Mouse (Mus musculus) small intestine, adult 2 months (tissue): ENCODE results near the gene Dtnbp1. TPM values are rescaled to one million over a fixed set of nuclear protein-coding genes. Genes with fewer than 3 reads are reported as not detected.

ENCODE experiments used
- H3K27ac ChIP-seq: fragments of 200-500 bp; 2 replicates; pipeline ENCODE4 v1.5.1; 2012; ENCODE audit warnings: low read depth, low read length, control low read depth, inconsistent platforms; ENCODE audit not compliant: insufficient read depth
- H3K27me3 ChIP-seq: fragments of 200-500 bp; 2 replicates; pipeline ENCODE4 v1.6.1; 2012; ENCODE audit warnings: mild to moderate bottlenecking, moderate library complexity, low read length, inconsistent platforms; ENCODE audit not compliant: control insufficient read depth, insufficient read depth
- H3K36me3 ChIP-seq: fragments of 200-500 bp; 2 replicates; pipeline ENCODE4 v1.6.1; 2012; ENCODE audit warnings: mild to moderate bottlenecking, low read length, control low read depth, inconsistent platforms; ENCODE audit not compliant: control insufficient read depth, insufficient read depth
- H3K4me1 ChIP-seq: fragments of 200-500 bp; 2 replicates; pipeline ENCODE4 v1.6.1; 2012; ENCODE audit warnings: low read length, inconsistent platforms, mixed read lengths; ENCODE audit not compliant: control insufficient read depth, insufficient read depth, insufficient read length
- H3K4me3 ChIP-seq: fragments of 200-500 bp; 2 replicates; pipeline ENCODE4 v1.5.1; 2012; ENCODE audit warnings: low read depth, mild to moderate bottlenecking, control low read depth, inconsistent platforms, low read length, moderate library complexity
- CTCF ChIP-seq: fragments of 200-500 bp; IDR thresholded peaks from 2 replicates; pipeline ENCODE4 v1.5.1; 2012; ENCODE audit warnings: low read depth, mild to moderate bottlenecking, control low read depth, inconsistent platforms, low read length, moderate library complexity, mixed read lengths; ENCODE audit not compliant: insufficient replicate concordance, insufficient read length; ENCODE audit errors: extremely low read depth
- POLR2A ChIP-seq: fragments of 200-500 bp; IDR thresholded peaks from 2 replicates; pipeline ENCODE4 v1.6.1; 2012; ENCODE audit warnings: low read depth, mild to moderate bottlenecking, control low read depth, inconsistent platforms, low read length, moderate library complexity
- WGBS: fragments of 180-500 bp; shearing (Covaris S2); methylation state at CpG from one replicate; pipeline ENCODE4 v1.1.7; 2018; 5-methylcytosine and 5-hydroxymethylcytosine counted together
- polyA plus RNA-seq: library from polyadenylated mRNA; depleted of rRNA; stranded (reverse); fragments of >200 nt; gene quantifications from 2 replicates; pipeline ENCODE4 v1.2.3, GENCODE M21; 2012

The Dtnbp1 gene
- polyA plus RNA-seq, 1 experiment: 31.7 TPM

DNA sequence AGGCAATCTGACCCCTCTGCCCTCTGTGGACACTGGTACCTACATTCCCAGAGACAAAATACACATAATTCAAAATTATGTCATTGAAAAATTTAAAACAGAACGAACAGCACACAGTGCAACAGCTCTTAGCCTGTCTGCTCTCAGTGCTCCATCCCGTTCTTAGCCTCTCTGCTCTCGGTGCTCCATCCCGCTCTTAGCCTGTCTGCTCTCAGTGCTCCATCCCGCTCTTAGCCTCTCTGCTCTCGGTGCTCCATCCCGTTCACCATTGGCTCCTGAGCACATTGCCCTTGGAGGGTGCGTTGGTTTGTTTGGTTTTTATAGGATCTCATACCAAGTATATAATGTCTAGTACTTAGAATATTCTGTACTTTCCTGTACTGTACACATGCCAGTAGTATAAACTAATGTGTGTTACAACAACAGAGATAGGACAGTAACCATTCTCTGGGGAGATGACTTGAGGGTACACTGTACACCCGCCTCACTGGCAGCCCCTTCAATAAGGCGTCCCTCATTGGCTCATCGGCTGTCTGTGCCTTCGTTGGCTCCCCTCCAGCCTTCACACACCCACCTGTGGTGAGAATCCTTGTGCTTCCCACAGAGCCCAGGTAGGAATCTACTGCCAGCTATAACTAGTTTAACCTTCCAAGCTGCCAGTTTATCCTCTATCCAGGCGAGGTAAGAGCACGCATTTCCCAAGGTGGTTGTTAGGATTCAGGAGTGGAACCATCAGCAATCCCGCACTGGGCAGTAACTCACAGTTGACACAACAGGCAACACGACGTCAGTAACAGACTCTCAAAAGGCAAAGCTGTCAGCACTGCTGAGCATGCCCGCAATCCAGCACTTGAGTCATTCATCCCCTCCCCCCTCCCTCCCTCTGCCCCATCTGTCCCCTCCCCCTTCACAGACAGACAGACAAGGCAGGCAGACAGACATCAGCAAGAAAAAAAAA, 69.4 kb downstream of the Dtnbp1 start:
- H3K36me3 ChIP-seq: peaks cover 6% of the 10 kb centered on the region
- H3K27me3 ChIP-seq: no peaks in the 10 kb centered on the region
- H3K4me3 ChIP-seq: no peak overlapping the region
- H3K27ac ChIP-seq: no peak overlapping the region
- TF ChIP-seq POLR2A: no peak
- no peak for TF ChIP-seq CTCF
- H3K4me1 ChIP-seq: peaks cover 4% of the 10 kb centered on the region
- 87% methylated on average over 18 of the region's 18 CpGs for WGBS

DNA sequence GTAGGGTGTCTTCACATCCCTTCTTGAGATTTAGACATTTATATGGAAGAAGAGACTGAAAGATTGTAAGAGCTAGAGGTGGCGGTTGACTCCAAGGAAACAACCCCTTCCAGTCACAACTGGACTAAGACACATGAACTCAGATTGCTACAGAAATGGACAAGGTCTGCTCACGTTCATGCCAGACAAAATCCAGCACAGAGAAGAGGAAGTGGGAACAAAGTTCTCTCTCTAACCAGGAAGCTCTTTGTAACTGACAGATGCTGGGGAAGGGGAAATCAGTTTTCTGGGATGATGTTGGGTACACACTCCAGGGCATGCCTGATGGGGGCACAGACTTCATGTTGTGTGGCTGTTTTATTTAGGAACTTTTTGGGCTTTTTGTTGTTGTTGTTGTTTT, 75.6 kb downstream of the Dtnbp1 start:
- no peak overlapping the region for H3K27ac ChIP-seq
- no peak overlapping the region for H3K4me3 ChIP-seq
- H3K4me1 ChIP-seq: 0 out of 2 replicates have a peak, but pooled peaks cover 2% of the 10 kb centered on the region
- WGBS: 58% methylated on average over 2 of the region's 2 CpGs
- peaks cover 34% of the 10 kb centered on the region for H3K36me3 ChIP-seq
- no peak for TF ChIP-seq POLR2A
- TF ChIP-seq CTCF: no peak
- no peaks in the 10 kb centered on the region for H3K27me3 ChIP-seq

DNA sequence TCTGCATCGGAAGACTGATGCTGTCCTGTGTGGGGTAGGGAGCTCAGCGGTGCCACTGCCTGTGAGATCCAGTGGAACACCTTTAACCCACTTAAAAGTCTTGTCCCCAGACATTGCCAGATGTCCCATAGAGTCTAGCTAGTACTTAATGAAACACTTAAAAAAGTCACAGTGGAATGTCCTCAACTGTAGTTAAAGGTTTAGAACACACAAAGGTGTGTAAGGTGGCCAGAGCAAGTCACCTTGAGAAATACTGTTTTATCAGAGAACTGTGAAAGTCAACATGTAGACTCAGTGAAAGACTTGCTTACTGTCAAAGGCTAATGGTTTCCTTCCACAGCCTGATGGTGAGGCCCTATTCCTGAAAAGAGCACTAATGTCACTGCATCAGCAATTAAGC, 76.8 kb downstream of the Dtnbp1 start:
- H3K4me3 ChIP-seq: no peak overlapping the region
- WGBS: 97% methylated on average over 2 of the region's 2 CpGs
- H3K36me3 ChIP-seq: peaks cover 38% of the 10 kb centered on the region
- H3K27me3 ChIP-seq: no peaks in the 10 kb centered on the region
- no peak overlapping the region for H3K27ac ChIP-seq
- TF ChIP-seq POLR2A (no peak), CTCF (no peak)
- H3K4me1 ChIP-seq: 0 out of 2 replicates have a peak, but pooled peaks cover 2% of the 10 kb centered on the region

DNA sequence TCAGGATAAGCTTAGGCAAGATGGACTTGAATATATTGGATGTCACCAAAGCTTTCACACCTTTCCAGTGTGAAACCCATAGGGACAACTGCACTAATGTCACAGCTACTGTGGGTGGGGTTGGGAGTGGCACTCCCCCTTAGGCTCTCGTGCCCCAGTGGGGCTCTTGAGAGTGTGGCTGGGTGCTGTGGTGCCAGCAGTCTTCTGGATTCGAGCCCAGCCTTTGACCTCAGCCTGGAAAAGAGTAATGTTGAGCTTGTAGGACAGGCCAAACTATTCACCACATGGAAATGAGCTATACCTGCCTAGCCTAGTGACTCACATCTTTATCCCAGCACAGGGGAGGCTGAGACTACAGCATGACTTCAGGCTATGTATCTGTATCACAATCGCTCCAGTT, 77.9 kb downstream of the Dtnbp1 start:
- 73% methylated on average over 3 of the region's 3 CpGs for WGBS
- Histone ChIP-seq H3K27me3 (no peaks in the 10 kb centered on the region), H3K4me1 (0 out of 2 replicates have a peak, but pooled peaks cover 2% of the 10 kb centered on the region), H3K27ac (no peak overlapping the region), H3K4me3 (no peak overlapping the region), H3K36me3 (peaks cover 45% of the 10 kb centered on the region)
- TF ChIP-seq CTCF (no peak), POLR2A (no peak)

DNA sequence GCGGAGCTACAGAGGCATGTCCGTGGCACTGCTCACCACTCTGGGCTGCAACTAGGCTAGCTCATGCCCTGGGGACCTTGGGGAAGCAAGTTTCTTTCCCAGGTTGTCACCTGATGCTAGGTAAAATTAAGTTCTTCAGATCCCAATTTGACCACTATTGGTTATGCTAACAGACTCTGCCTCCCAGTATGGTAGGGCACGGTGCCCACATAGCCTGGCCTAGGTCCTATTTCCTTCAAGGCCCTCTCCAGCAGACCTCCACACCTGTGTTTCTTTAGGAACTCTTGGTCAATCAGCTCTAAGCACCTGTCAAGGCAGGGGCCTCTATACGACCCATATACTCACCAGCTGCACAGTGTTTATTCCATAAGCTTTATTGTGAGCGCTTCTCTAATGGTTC, 80.2 kb downstream of the Dtnbp1 start:
- 88% methylated on average over 5 of the region's 5 CpGs for WGBS
- H3K36me3 ChIP-seq: peaks cover 63% of the 10 kb centered on the region
- 0 out of 2 replicates have a peak, but pooled peaks cover 2% of the 10 kb centered on the region for H3K4me1 ChIP-seq
- TF ChIP-seq CTCF (no peak), POLR2A (no peak)
- H3K27me3 ChIP-seq: no peaks in the 10 kb centered on the region
- H3K4me3 ChIP-seq: no peak overlapping the region
- H3K27ac ChIP-seq: no peak overlapping the region

DNA sequence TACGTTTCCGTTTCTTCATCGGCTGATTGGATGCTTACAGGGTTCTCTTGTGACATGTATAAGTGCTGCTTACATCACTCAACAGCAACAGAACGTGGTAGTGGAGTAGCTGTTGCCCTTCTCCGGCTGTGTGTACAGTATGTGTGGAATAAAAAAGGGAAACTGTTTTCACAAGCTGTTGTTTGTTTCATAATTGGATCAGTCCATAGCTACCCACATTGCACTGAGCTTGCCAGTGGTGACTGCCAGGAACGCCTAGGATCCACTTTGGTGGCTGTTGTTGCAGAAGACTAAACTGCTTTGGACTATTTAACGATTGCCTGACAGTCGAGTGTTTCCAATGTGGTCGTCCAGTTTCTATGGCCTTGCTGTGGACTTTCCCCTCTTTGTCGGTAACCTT, 80.9 kb downstream of the Dtnbp1 start:
- no peak overlapping the region for H3K4me3 ChIP-seq
- peaks cover 69% of the 10 kb centered on the region for H3K36me3 ChIP-seq
- H3K4me1 ChIP-seq: 0 out of 2 replicates have a peak, but pooled peaks cover 2% of the 10 kb centered on the region
- no peak for TF ChIP-seq CTCF
- TF ChIP-seq POLR2A: no peak
- H3K27ac ChIP-seq: no peak overlapping the region
- H3K27me3 ChIP-seq: no peaks in the 10 kb centered on the region
- WGBS: 73% methylated on average over 10 of the region's 10 CpGs

DNA sequence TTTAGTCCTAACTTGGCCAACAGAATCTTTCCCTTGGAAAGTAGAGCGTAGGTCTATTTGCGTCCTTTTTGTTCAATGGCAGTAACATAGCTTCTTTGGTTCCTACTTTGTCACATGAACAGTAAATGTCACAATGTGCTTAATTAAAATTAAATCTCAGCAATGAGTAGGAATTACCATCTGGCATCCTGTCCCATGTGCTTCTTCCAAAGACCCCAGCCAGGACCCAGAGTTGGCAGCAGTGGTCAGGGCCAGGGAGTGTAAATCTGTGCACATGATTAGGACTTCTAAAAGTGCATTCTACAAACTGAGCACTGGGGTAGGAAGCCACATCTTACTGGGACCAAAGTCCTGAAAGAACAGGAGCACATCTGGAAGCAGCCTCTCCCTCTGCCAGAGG, 83.7 kb downstream of the Dtnbp1 start:
- Histone ChIP-seq H3K27ac (no peak overlapping the region), H3K4me1 (0 out of 2 replicates have a peak, but pooled peaks cover under 1% of the 10 kb centered on the region), H3K36me3 (peaks cover 82% of the 10 kb centered on the region), H3K27me3 (no peaks in the 10 kb centered on the region), H3K4me3 (no peak overlapping the region)
- WGBS: over 99% methylated on average over 2 of the region's 2 CpGs
- TF ChIP-seq POLR2A (no peak), CTCF (no peak)
